Mouse (Mus musculus) testis, adult 10 weeks (tissue): ENCODE measurements around the gene 9130023H24Rik. TPM values are rescaled to one million over a fixed set of nuclear protein-coding genes. Genes with fewer than 3 reads are reported as not detected.

Experiments
- polyA plus RNA-seq: library from polyadenylated mRNA; stranded (reverse); fragments of 350-450 nt; fragmentation: Illumina TruSeq; extraction: RNeasy Lipid Tissue Mini Kit (QIAGEN cat#74804); gene quantifications from one replicate; pipeline ENCODE4 v1.2.3, GENCODE M21; 2014; ENCODE audit warnings: low read depth, low replicate concordance

The 9130023H24Rik gene
- polyA plus RNA-seq, result 8.1 TPM

DNA sequence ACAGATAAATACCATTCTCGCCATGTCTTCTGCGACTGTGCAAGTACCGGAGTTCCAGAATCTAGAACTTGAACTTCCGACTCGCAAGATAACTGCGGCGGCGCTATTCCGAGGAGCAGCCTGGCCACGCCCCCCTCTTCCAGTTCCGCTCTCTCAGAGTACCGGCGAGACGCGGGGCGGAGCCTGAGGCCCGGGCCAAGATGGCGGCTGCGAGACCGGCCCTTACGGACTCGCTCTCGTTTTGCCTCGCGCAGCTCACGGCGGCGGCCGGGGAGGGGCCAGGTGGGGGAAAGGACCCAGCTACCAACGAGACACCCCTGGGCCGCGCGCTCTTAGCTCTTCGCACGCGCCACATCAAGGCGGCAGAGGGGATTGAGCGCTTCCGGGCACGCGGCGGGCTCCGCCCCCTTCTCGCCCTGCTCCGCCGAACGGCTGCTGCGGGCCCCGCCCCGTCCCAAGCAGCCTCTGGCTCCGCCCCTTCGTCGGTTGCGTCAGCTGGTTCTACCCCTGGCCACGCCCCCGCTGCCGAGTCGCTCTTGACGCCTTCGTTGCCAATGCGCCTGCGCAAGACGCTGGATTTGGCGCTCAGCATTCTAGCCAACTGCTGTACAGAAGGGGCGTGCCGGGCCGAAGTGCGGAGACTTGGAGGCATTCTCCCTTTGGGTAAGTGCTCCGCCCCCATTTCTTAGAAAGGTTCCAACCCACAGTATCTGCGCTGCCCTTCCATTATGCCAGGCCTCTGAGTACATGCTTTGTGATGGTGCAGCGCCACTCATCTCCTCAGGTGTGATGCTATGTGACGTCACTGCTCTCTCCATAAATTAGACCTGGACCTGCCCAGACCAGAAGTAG is at the start of gene 9130023H24Rik:
9130023H24Rik (minus strand) TSS at position 105 of the 852 bp plus-strand sequence.

DNA sequence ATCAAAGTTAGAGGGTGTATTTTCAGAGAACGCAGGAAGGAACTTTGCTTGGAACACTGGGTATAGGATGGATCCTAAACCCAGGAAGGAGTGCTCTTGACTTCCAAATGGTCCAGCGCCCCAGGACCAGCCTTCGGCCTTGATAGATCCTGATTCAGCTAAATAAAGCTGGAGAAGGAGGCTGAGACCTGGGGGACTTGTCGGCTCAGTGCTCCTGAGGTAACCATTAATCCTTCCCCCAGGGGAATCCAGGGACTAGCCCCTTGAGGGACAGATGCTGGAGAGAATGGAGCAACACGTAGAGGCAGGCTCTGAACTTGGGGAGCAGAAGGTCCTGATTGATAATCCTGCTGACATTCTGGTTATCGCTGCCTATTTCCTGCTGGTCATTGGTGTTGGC is 27.6 kb upstream of the 9130023H24Rik start, which contains the start of gene Slc5a2:
Slc5a2 (plus strand) TSS at position 247 of the 400 bp plus-strand sequence.

DNA sequence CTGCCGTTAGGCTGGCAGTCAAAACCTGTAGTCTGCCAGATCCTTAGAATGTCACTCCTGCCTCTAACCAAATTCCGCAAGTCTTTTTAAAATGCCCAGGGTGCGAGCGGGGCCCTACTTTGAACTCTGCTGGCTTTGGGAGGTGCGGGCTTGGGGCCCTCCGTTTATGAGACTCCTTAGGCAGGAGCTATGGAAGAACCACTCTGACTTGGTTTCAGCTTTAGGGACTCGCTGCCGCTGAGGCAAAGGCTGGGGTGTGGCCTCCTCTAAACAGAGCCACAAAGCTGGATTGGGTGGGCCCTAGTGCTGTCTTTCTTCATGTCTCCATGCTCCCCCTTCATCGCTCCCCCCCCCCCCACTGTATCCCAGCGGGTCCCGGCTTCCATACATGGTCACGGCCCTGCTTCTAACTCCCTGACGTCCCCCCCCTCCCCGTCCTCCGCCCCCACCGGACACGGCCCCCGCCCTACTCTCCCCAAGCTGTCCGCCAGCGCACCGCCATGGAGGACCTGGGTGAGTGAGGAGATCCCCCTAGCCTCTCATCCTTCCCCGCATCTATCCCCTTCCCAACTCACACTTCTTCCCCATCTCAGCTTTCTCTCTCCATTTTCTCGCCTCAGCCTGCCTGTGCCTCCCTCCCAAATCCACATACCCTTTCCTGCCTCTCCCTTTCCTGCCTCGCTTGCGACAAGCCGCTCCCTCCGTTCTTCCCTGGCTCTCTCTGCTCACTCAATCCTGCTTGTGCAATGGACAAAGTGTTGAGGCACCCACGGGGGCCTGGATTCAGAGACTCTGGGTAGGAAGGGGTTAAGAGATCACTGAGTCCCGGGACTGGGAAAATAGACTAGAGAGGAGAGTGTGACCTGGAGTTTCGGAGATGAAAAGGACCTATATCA is 8.9 kb upstream of the 9130023H24Rik start, which contains the start of gene Tgfb1i1:
Tgfb1i1 (plus strand) TSS at position 317 of the 896 bp plus-strand sequence.

DNA sequence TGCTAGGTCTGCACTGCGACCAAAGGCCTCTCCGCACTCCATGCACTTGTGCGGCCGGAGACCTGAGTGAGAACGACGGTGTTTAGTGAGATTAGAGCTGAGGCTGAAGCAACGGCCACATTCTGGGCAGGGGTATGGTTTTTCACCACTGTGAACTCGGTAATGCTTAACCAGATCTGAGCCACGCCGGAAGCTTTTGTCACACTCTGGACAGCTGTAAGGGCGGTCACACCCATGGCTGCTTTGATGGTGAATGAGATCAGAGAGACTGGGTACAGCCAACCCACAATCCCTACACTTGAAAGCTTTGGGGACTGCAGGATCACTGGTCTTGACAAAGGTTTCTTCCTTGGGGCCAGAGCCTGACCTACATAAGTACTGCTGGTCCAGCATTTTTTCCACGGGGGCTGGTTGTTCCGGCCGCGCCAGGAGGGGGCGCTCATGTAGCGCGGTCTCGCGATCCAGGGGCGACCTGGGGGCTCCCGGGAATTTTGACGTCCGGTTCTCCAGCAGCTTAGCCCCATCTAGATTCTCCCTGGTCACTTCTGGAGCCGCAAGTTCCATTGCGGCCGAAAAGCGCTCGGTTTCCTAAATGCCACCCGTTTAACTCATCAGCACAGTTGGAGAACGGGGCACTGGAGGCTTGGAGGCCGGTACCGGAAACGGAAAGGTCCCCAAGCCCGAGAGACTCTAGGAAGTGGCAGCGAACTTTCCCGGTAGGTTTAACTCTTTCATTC is 807 bp downstream of the 9130023H24Rik start, which contains the start of gene Armc5:
Armc5 (plus strand) TSS at position 487 of the 737 bp plus-strand sequence.

DNA sequence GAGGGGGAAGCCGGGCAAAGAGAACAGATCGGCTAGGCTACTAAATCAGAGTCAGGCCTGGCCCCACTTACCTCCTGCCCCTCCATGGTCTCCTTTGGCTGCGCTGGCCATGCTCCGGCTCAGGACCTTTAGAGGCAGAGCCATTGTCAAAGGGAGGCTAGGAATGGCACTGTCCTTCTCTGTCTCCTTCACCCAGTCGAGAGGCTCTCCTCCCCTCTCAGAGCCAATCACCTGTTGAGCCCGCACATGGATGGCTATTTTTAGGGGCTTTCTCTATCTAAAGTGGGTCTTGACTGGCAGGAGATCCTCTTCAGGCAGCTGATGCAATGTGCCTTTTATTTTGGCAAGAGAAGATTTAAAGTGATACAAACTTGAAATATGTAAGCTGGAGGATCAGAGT is 31.7 kb downstream of the 9130023H24Rik start, which contains the start of gene Cox6a2:
Cox6a2 (minus strand) TSS at position 236 of the 400 bp plus-strand sequence.

Other genes with a start within 250 kb of the 9130023H24Rik start
- 0.52 TPM for gene Pycard, start 244.2 kb downstream of the 9130023H24Rik start, polyA plus RNA-seq
- gene Trim72, start 234.1 kb downstream of the 9130023H24Rik start, polyA plus RNA-seq, result not detected
- 0.57 TPM for gene Itgam, start 175.4 kb downstream of the 9130023H24Rik start, polyA plus RNA-seq
- gene Gm49368, start 175.3 kb downstream of the 9130023H24Rik start, polyA plus RNA-seq, result not detected
- gene Itgax, start 108.5 kb downstream of the 9130023H24Rik start, polyA plus RNA-seq, result 0.11 TPM
- 18.0 TPM for gene Itgad, start 83.7 kb downstream of the 9130023H24Rik start, polyA plus RNA-seq
- not detected for gene Cox6a2, start 31.6 kb downstream of the 9130023H24Rik start, polyA plus RNA-seq
- 0.22 TPM for gene Armc5, start 689 bp downstream of the 9130023H24Rik start, polyA plus RNA-seq
- 0.50 TPM for gene Tgfb1i1, start 8.8 kb upstream of the 9130023H24Rik start, polyA plus RNA-seq
- not detected for gene Slc5a2, start 27.6 kb upstream of the 9130023H24Rik start, polyA plus RNA-seq
- gene BC017158, start 60.1 kb upstream of the 9130023H24Rik start, polyA plus RNA-seq, result 0.99 TPM
- 33.4 TPM for gene Rgs10, start 180.7 kb upstream of the 9130023H24Rik start, polyA plus RNA-seq
- gene Tial1, start 223.7 kb upstream of the 9130023H24Rik start, polyA plus RNA-seq, result 151 TPM